Mouse (Mus musculus) lung, embryonic 14.5 days (tissue): ENCODE measurements around the gene Akap10. TPM values are rescaled to one million over a fixed set of nuclear protein-coding genes. Genes with fewer than 3 reads are reported as not detected.

Source experiments
- ATAC-seq: fragments of 200-750 bp; cut with Nextera tagmentation; 2 replicates; pipeline ENCODE4 v1.8.0; 2017; ENCODE audit warnings: mild to moderate bottlenecking, moderate TSS enrichment, moderate library complexity; ENCODE audit not compliant: insufficient read depth
- DNase-seq: peaks from one replicate; pipeline ENCODE4 v3.0.0-alpha.2; 2015
- H3K27ac ChIP-seq: fragments of 300-500 bp; sonication (generic); 2 replicates; pipeline ENCODE4 v1.5.1; 2014; ENCODE audit warnings: low read depth, mild to moderate bottlenecking, moderate library complexity
- H3K27me3 ChIP-seq: fragments of 300-500 bp; sonication (generic); 2 replicates; pipeline ENCODE4 v1.6.1; 2014; ENCODE audit warnings: low read length, control low read depth; ENCODE audit not compliant: insufficient read depth
- H3K36me3 ChIP-seq: fragments of 300-500 bp; sonication (generic); 2 replicates; pipeline ENCODE4 v1.6.1; 2014; ENCODE audit warnings: control low read depth; ENCODE audit not compliant: insufficient read depth
- H3K4me1 ChIP-seq: fragments of 300-500 bp; sonication (generic); 2 replicates; pipeline ENCODE4 v1.6.1; 2014; ENCODE audit warnings: antibody characterized with exemption, control low read depth; ENCODE audit not compliant: insufficient read depth
- H3K4me2 ChIP-seq: fragments of 300-500 bp; sonication (generic); 2 replicates; pipeline ENCODE4 v1.6.1; 2014; ENCODE audit warnings: mild to moderate bottlenecking
- H3K4me3 ChIP-seq: fragments of 300-500 bp; sonication (generic); 2 replicates; pipeline ENCODE4 v1.5.1; 2014; ENCODE audit warnings: low read depth, low read length
- H3K9ac ChIP-seq: fragments of 300-500 bp; sonication (generic); 2 replicates; pipeline ENCODE4 v1.6.1; 2014
- H3K9me3 ChIP-seq: fragments of 300-500 bp; sonication (generic); 2 replicates; pipeline ENCODE4 v1.6.1; 2016; ENCODE audit warnings: low read depth, low read length, control low read depth
- CTCF ChIP-seq: IDR thresholded peaks from 2 replicates; pipeline ENCODE4 v1.5.1; 2016; ENCODE audit warnings: antibody characterized with exemption, low read depth
- WGBS: fragments of 180-500 bp; shearing (Covaris S2); extraction: QIAGEN DNeasy Blood & Tissue Kit; methylation state at CpG from one replicate; pipeline ENCODE4 v1.1.7; 2014; 5-methylcytosine and 5-hydroxymethylcytosine counted together
- polyA plus RNA-seq: library from polyadenylated mRNA; unstranded; fragments of >200 nt; fragmentation: Nextera tagmentation; extraction: Ambion mirVana; gene quantifications from 2 replicates; pipeline ENCODE4 v1.2.1, GENCODE M21; 2014

Gene Akap10
- polyA plus RNA-seq, 1 experiment from 2014 or later, result 20.4 TPM

GRCm38 (mm10) chr11:61930640-61931586, 861 bp upstream of the Akap10 start:
- no peak for TF ChIP-seq CTCF
- 19% methylated on average over 11 of the region's 11 CpGs for whole genome bisulfite sequencing
- Histone ChIP-seq H3K4me2 (peak overlapping the region; percentile 84), H3K4me3 (peak overlapping the region; percentile 95), H3K9me3 (no peaks in the 10 kb centered on the region), H3K9ac (peak overlapping the region; percentile 88), H3K4me1 (0 out of 2 replicates have a peak, but pooled peaks cover 3% of the 10 kb centered on the region), H3K27ac (peak overlapping the region; percentile 93), H3K27me3 (no peaks in the 10 kb centered on the region), H3K36me3 (peaks cover 4% of the 10 kb centered on the region; the same call in 1 of the 2 replicates)
- DNase-seq, result no peak
- ATAC-seq, result peak; percentile 11; the same call in 1 of the 2 replicates

- no peak for TF ChIP-seq CTCF
- Histone ChIP-seq H3K4me3 (peak overlapping the region; percentile 95), H3K27ac (peak overlapping the region; percentile 93), H3K4me1 (0 out of 2 replicates have a peak, but pooled peaks cover 3% of the 10 kb centered on the region), H3K9me3 (no peaks in the 10 kb centered on the region), H3K27me3 (no peaks in the 10 kb centered on the region), H3K36me3 (peaks cover 7% of the 10 kb centered on the region; the same call in 1 of the 2 replicates), H3K4me2 (peak overlapping the region; percentile 66), H3K9ac (peak overlapping the region; percentile 88)
- DNase-seq (peak; percentile 5), ATAC-seq (peak; percentile 67)
- WGBS, result under 1% methylated on average over 47 of the region's 47 CpGs
Measured at GRCm38 (mm10) chr11:61929323-61930097, 542 bp downstream of the Akap10 start.

DNA sequence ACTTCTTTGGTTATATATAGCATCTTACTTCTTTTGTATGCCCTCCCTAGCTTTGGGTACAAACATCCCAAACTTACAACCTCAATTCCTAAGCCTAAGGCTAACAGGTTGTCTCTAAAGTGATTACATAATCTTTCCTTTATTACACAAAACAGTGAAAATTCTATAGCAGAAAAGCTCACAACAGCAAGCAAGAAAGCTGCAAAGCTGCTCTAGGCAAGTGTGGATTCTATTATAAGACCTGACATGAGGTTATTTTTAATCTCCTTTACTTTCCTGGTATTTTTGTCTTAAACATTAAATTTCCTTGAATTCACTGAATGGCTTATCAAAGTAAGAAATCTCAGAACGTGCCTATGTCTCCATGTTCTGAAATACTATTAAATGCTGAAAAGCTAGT, 6.7 kb downstream of the Akap10 start:
- no peaks in the 10 kb centered on the region for H3K27me3 ChIP-seq
- H3K27ac ChIP-seq, result no peak overlapping the region

GRCm38 (mm10) chr11:61919702-61920101, 10.3 kb downstream of the Akap10 start:
- WGBS, result 94% methylated on average over 3 of the region's 3 CpGs
- H3K9ac ChIP-seq, result no peak overlapping the region
- H3K27me3 ChIP-seq, result no peaks in the 10 kb centered on the region

More for the DNA sequence above, 6.7 kb downstream of the Akap10 start:
- DNase-seq (no peak), ATAC-seq (no peak)
- Histone ChIP-seq H3K9me3 (no peaks in the 10 kb centered on the region), H3K9ac (no peak overlapping the region), H3K4me2 (no peak overlapping the region), H3K4me3 (no peak overlapping the region), H3K36me3 (peaks cover 29% of the 10 kb centered on the region), H3K4me1 (no peaks in the 10 kb centered on the region)
- TF ChIP-seq CTCF, result no peak
- WGBS, result 83% methylated on average over 1 of the region's 1 CpGs

DNA sequence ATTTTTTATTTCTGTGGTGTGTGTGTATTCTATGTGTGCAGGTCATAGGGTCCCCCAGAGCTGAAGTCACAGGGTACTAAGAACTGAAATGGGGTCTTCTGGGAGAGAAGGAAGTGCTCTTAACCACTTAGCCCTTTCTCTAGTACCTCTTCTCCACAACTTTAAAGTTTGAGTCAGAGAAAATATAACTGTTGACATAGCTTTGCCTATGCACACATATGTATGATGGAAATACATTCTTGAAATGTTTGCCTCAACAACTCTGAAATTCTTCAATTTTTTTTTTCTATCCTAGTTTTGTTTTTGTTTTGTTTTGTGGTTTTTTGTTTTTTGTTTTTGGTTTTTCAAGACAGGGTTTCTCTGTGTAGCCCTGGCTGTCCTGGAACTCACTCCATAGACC, 21.7 kb downstream of the Akap10 start:
- H3K27ac ChIP-seq, result no peak overlapping the region
- no peak overlapping the region for H3K9ac ChIP-seq
- H3K9me3 ChIP-seq, result no peaks in the 10 kb centered on the region
- no peak overlapping the region for H3K4me2 ChIP-seq
- DNase-seq, result no peak
- no peak overlapping the region for H3K4me3 ChIP-seq
- H3K36me3 ChIP-seq, result peaks cover 71% of the 10 kb centered on the region
- H3K27me3 ChIP-seq, result no peaks in the 10 kb centered on the region
- no peak for ATAC-seq
- H3K4me1 ChIP-seq, result no peaks in the 10 kb centered on the region
- no peak for TF ChIP-seq CTCF

More at GRCm38 (mm10) chr11:61919702-61920101, 10.3 kb downstream of the Akap10 start:
- no peak for TF ChIP-seq CTCF
- Histone ChIP-seq H3K4me1 (no peaks in the 10 kb centered on the region), H3K9me3 (no peaks in the 10 kb centered on the region), H3K36me3 (peaks cover 41% of the 10 kb centered on the region), H3K4me3 (no peak overlapping the region), H3K4me2 (no peak overlapping the region), H3K27ac (no peak overlapping the region)
- no peak for ATAC-seq
- DNase-seq, result no peak

DNA sequence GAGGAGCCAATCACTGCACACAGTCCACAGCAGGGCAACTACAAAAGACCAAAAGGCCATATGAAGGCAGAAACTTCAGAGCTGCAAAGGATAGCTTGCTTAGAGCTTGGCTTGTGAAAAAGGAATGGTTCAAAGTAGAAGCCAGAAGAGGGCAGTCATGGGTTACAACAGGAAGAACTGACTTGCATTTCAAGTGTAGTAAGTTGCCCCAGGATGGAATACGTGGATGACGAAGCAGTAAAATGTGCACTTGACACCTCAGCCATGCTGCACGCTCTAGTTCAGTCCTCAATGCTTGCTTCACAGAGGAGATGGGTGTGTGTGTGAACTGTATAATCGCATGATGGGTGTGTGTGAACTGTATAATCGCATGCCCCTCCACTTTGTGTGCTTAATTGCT, 47.9 kb downstream of the Akap10 start:
- Histone ChIP-seq H3K36me3 (peaks cover 58% of the 10 kb centered on the region), H3K9ac (no peak overlapping the region), H3K9me3 (no peaks in the 10 kb centered on the region), H3K4me2 (no peak overlapping the region), H3K4me3 (no peak overlapping the region), H3K27me3 (no peaks in the 10 kb centered on the region), H3K4me1 (no peaks in the 10 kb centered on the region), H3K27ac (no peak overlapping the region)
- 73% methylated on average over 5 of the region's 5 CpGs for WGBS
- no peak for ATAC-seq
- no peak for TF ChIP-seq CTCF
- DNase-seq, result peak; percentile 36

GRCm38 (mm10) chr11:61879921-61880320, 50.1 kb downstream of the Akap10 start:
- Histone ChIP-seq H3K9ac (no peak overlapping the region), H3K4me3 (no peak overlapping the region), H3K4me2 (no peak overlapping the region), H3K9me3 (no peaks in the 10 kb centered on the region), H3K4me1 (no peaks in the 10 kb centered on the region), H3K27ac (no peak overlapping the region), H3K27me3 (no peaks in the 10 kb centered on the region), H3K36me3 (peaks cover 63% of the 10 kb centered on the region)
- TF ChIP-seq CTCF, result no peak
- no peak for ATAC-seq
- no peak for DNase-seq
